Mouse (Mus musculus): Measurements from ENCODE around the gene Zdhhc25. TPM values are rescaled to one million over a fixed set of nuclear protein-coding genes. Genes with fewer than 3 reads are reported as not detected.

Gene Zdhhc25
- polyA plus RNA-seq, 1 experiment from 2014 or later, result not detected

GRCm38 (mm10) chr15:88604669-88605414 lies 4.7 kb downstream of the Zdhhc25 start:
- no peak for ATAC-seq (ENCODE audit: extremely low read depth, insufficient number of reproducible peaks, low FRiP score, low TSS enrichment)
- Histone ChIP-seq H3K27me3 (replicated peaks) (no peaks in the 10 kb centered on the region), H3K36me3 (no peaks in the 10 kb centered on the region), H3K9ac (no peak overlapping the region), H3K4me1 (no peaks in the 10 kb centered on the region), H3K4me3 (no peak overlapping the region), H3K4me2 (no peak overlapping the region), H3K27ac (replicated peaks) (no peak overlapping the region), H3K9me3 (no peaks in the 10 kb centered on the region)
- WGBS, result 79% methylated on average over 17 of the region's 17 CpGs

DNA sequence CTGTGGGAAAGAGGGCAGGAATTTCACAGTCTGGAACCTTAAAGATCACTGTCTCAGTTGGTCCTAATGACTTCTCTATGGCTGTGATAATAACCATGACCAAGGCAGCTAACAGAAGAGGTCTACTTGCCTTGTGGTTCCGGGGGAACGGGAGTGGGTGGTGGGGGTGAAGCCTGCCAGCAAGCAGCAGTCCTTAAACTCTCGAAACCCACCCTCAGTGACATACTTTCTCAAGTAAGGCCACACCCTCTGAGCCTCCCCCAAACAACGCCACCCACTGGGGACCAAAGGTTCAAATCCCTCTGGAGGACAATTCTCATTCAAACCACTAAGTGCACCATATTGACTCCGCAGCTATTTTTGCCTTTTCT lies 5.3 kb downstream of the Zdhhc25 start:
- Histone ChIP-seq H3K9me3 (no peaks in the 10 kb centered on the region), H3K9ac (no peak overlapping the region), H3K27me3 (replicated peaks) (no peaks in the 10 kb centered on the region), H3K4me3 (no peak overlapping the region), H3K36me3 (no peaks in the 10 kb centered on the region), H3K4me1 (no peaks in the 10 kb centered on the region), H3K27ac (replicated peaks) (no peak overlapping the region), H3K4me2 (no peak overlapping the region)
- WGBS, result 74% methylated on average over 5 of the region's 5 CpGs
- ATAC-seq (ENCODE audit: extremely low read depth, insufficient number of reproducible peaks, low FRiP score, low TSS enrichment), result no peak

DNA sequence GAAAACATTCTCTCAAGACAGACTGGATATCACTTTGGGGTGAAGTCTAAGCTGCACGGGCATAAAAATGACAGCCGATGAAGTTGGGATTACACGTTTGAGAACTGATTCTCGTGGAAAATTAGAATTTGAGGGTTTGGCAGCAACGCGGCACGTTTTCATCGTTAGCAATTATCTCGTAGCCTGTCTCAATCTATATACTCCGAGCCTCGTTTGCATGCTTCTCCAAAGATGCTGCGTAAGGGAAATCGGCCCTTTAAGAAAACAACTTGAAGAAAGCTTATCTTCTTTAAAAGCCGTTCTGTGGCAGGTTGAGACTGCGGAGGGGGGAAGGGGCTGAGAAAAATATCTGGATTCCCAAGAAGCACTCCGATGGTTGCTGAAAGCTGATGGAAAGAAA lies 17.0 kb downstream of the Zdhhc25 start:
- Histone ChIP-seq H3K4me1 (no peaks in the 10 kb centered on the region), H3K27ac (replicated peaks) (no peak overlapping the region), H3K9ac (no peak overlapping the region), H3K27me3 (replicated peaks) (no peaks in the 10 kb centered on the region), H3K9me3 (no peaks in the 10 kb centered on the region), H3K36me3 (no peaks in the 10 kb centered on the region), H3K4me3 (no peak overlapping the region), H3K4me2 (no peak overlapping the region)
- no peak for ATAC-seq (ENCODE audit: extremely low read depth, insufficient number of reproducible peaks, low FRiP score, low TSS enrichment)
- WGBS, result 64% methylated on average over 16 of the region's 16 CpGs

GRCm38 (mm10) chr15:88618008-88618773 lies 18.1 kb downstream of the Zdhhc25 start:
- Histone ChIP-seq H3K36me3 (no peaks in the 10 kb centered on the region), H3K4me2 (no peak overlapping the region), H3K9me3 (no peaks in the 10 kb centered on the region), H3K4me1 (no peaks in the 10 kb centered on the region), H3K4me3 (no peak overlapping the region), H3K9ac (no peak overlapping the region), H3K27me3 (replicated peaks) (no peaks in the 10 kb centered on the region), H3K27ac (replicated peaks) (no peak overlapping the region)
- 69% methylated on average over 17 of the region's 17 CpGs for WGBS
- ATAC-seq (ENCODE audit: extremely low read depth, insufficient number of reproducible peaks, low FRiP score, low TSS enrichment), result no peak

DNA sequence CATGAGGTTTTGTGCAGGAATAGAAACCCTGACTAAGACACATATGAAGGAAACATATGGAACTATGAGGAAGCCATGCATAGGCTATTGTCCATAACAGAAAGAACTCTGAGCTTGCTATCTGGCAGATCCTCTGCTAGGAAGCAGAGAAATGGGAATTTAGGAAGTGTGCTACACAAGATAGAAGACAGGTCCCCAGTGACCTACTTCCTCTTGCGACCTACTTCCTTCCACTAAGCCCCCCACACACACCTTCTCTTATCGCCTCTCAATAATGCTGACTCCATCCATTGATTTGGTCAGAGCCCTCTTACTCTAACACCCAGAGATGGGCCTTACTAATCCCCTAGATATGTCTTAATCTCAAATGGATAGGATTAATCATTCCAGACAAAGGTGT lies 19.9 kb downstream of the Zdhhc25 start:
- 68% methylated on average over 2 of the region's 2 CpGs for WGBS
- no peak for ATAC-seq (ENCODE audit: extremely low read depth, insufficient number of reproducible peaks, low FRiP score, low TSS enrichment)
- Histone ChIP-seq H3K36me3 (no peaks in the 10 kb centered on the region), H3K9ac (no peak overlapping the region), H3K4me3 (no peak overlapping the region), H3K9me3 (no peaks in the 10 kb centered on the region), H3K27ac (replicated peaks) (no peak overlapping the region), H3K27me3 (replicated peaks) (no peaks in the 10 kb centered on the region), H3K4me2 (no peak overlapping the region), H3K4me1 (no peaks in the 10 kb centered on the region)

DNA sequence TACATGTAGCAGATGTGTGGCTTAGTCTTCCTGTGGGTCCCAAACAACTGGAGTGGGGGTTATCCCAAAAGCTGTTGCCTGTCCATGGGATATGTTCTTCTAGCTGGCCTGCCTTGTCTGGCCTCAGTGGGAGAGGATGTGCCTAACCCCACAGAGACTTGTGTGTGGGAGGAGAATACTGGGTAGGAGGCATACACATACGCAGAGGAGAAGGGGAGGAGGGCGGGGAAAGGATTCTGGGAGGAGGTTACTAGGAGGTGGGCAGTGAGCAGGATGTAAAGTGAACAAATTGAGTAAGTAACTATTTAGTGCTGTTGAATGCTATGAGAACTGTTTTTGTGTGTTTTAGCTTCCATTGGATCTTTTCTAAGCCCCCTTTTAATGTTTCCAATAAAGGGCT lies 23.8 kb downstream of the Zdhhc25 start:
- Histone ChIP-seq H3K27ac (replicated peaks) (no peak overlapping the region), H3K27me3 (replicated peaks) (no peaks in the 10 kb centered on the region), H3K4me1 (no peaks in the 10 kb centered on the region), H3K9ac (no peak overlapping the region), H3K4me2 (no peak overlapping the region), H3K4me3 (no peak overlapping the region), H3K9me3 (no peaks in the 10 kb centered on the region), H3K36me3 (no peaks in the 10 kb centered on the region)
- 68% methylated on average over 2 of the region's 2 CpGs for WGBS
- ATAC-seq (ENCODE audit: extremely low read depth, insufficient number of reproducible peaks, low FRiP score, low TSS enrichment), result no peak

- Histone ChIP-seq H3K4me3 (no peak overlapping the region), H3K4me1 (no peaks in the 10 kb centered on the region), H3K27me3 (replicated peaks) (no peaks in the 10 kb centered on the region), H3K9me3 (no peaks in the 10 kb centered on the region), H3K9ac (no peak overlapping the region), H3K36me3 (no peaks in the 10 kb centered on the region), H3K4me2 (no peak overlapping the region), H3K27ac (replicated peaks) (no peak overlapping the region)
- ATAC-seq (ENCODE audit: extremely low read depth, insufficient number of reproducible peaks, low FRiP score, low TSS enrichment), result no peak
- WGBS, result 77% methylated on average over 6 of the region's 6 CpGs
Measured at GRCm38 (mm10) chr15:88624874-88625277, 24.8 kb downstream of the Zdhhc25 start.

DNA sequence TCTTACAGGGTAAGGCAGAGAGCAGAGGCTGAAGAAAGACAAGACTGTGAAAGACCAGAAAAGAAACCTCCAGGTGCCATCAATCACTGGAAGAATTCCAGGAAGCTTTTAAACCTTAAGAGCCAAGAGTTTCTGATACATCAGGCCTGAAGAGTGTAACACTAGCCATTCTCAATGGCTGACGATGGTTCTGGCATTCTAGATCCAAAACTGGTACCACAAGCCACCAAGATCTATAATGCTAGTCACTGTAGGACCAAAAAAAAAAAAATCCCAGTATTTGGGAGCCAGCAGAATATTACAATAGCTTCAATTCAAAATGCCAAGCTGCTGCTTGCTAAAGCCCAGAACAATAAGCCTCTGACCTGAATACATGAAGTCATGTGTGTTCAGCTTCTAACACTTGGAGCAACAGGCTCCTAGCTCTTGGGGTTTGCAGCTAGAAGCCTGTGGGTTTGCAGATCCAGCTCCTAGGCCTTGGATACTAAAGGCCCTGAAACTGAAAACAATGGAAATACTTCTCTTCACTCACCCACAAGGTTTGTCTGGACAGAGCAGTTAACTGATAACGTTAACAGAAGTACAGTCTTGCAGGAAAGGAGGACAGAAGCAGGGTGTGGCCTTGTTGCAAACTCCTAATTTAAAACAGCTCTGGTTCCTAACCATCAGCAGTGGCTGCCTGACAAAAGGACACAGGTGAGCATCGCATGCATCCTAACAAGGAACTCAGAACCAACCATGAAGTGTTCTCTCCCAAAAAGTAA lies 25.4 kb downstream of the Zdhhc25 start:
- no peak for ATAC-seq (ENCODE audit: extremely low read depth, insufficient number of reproducible peaks, low FRiP score, low TSS enrichment)
- Histone ChIP-seq H3K27ac (replicated peaks) (no peak overlapping the region), H3K4me3 (no peak overlapping the region), H3K4me1 (no peaks in the 10 kb centered on the region), H3K36me3 (no peaks in the 10 kb centered on the region), H3K9ac (no peak overlapping the region), H3K27me3 (replicated peaks) (no peaks in the 10 kb centered on the region), H3K9me3 (no peaks in the 10 kb centered on the region), H3K4me2 (no peak overlapping the region)
- WGBS, result 59% methylated on average over 3 of the region's 3 CpGs

DNA sequence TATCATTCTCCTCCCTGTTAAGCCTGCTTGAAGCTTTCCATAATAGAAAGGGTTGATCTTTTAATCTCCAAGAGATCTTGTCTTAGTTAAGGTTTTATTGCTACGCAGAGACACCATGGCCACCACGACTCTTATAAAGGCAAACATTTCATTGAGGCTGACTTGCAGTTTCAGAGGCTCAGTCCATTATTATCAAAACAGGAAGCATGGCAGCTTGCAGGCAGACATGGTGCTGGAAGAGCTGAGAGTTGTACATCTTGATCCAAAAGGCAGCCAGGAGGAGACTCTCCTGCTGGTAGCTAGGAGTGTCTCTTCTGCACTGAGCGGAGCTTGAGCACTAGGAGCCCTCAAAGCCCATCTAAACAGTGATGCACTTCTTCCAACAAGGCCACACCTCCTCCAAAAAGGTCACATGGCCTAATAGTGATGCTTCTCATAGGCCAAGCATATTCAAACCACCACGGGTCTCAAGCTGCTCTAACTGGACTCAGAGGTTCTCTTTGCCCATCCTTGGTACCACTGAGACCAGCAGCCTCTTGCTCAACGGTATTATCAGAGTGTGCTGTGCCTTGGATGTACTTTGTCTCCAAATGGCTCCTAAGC lies 26.9 kb downstream of the Zdhhc25 start:
- H3K9ac ChIP-seq, result no peak overlapping the region
- H3K4me1 ChIP-seq, result no peaks in the 10 kb centered on the region
- no peak overlapping the region for H3K4me3 ChIP-seq
- no peaks in the 10 kb centered on the region for H3K36me3 ChIP-seq
- WGBS, result 78% methylated on average over 5 of the region's 5 CpGs
- no peaks in the 10 kb centered on the region for H3K27me3 ChIP-seq (replicated peaks)
- H3K4me2 ChIP-seq, result no peak overlapping the region
- no peak for ATAC-seq (ENCODE audit: extremely low read depth, insufficient number of reproducible peaks, low FRiP score, low TSS enrichment)
- no peak overlapping the region for H3K27ac ChIP-seq (replicated peaks)
- H3K9me3 ChIP-seq, result no peaks in the 10 kb centered on the region

- H3K36me3 ChIP-seq, result no peaks in the 10 kb centered on the region
- H3K4me3 ChIP-seq, result no peak overlapping the region
- no peak overlapping the region for H3K9ac ChIP-seq
- ATAC-seq (ENCODE audit: extremely low read depth, insufficient number of reproducible peaks, low FRiP score, low TSS enrichment), result no peak
- no peak overlapping the region for H3K4me2 ChIP-seq
- no peak overlapping the region for H3K27ac ChIP-seq (replicated peaks)
- no peaks in the 10 kb centered on the region for H3K4me1 ChIP-seq
- no peaks in the 10 kb centered on the region for H3K27me3 ChIP-seq (replicated peaks)
- no peaks in the 10 kb centered on the region for H3K9me3 ChIP-seq
- 53% methylated on average over 9 of the region's 9 CpGs for WGBS
Measured at GRCm38 (mm10) chr15:88628801-88629356, 28.8 kb downstream of the Zdhhc25 start.

- no peaks in the 10 kb centered on the region for H3K4me1 ChIP-seq
- H3K4me3 ChIP-seq, result no peak overlapping the region
- H3K27ac ChIP-seq (replicated peaks), result no peak overlapping the region
- H3K4me2 ChIP-seq, result no peak overlapping the region
- 58% methylated on average over 5 of the region's 5 CpGs for WGBS
- H3K9me3 ChIP-seq, result no peaks in the 10 kb centered on the region
- H3K9ac ChIP-seq, result no peak overlapping the region
- no peak for ATAC-seq (ENCODE audit: extremely low read depth, insufficient number of reproducible peaks, low FRiP score, low TSS enrichment)
- no peaks in the 10 kb centered on the region for H3K36me3 ChIP-seq
- H3K27me3 ChIP-seq (replicated peaks), result no peaks in the 10 kb centered on the region
Measured at GRCm38 (mm10) chr15:88635205-88635604, 35.1 kb downstream of the Zdhhc25 start.

Measured in heart, embryonic 13.5 days (tissue).